In genomic region chr10:78279210-78279609, GRCm38 (mm10) we compare ENCODE assay signal across 7 mouse cellular contexts. TPM values are rescaled to one million over a fixed set of nuclear protein-coding genes. Genes with fewer than 3 reads are reported as not detected.
DNase-seq lines count a peak whose midpoint lies in the region; ATAC-seq and TF ChIP-seq lines count a peak whose summit lies in the region.

No protein-coding gene starts in this region.

- peak; percentile 52 for DNase-seq in adipocyte (ENCODE audit: low spot score)
- DNase-seq in layer of hippocampus, postnatal 10 days (ENCODE audit: low spot score in 2 of 2) = peak; percentile 58 to 68
- DNase-seq in lung, postnatal 25 days (ENCODE audit: low spot score) = peak; percentile 58
- peak; percentile 73 to 79 for DNase-seq in right cerebral cortex, postnatal 10 days (ENCODE audit: low spot score in 2 of 2)

- H3K4me1 ChIP-seq in E14TG2a.4 (replicated peaks; ENCODE audit: low read depth, low read length) = peaks cover 3% of the 10 kb centered on the region
- H3K4me1 ChIP-seq in embryonic facial prominence, embryonic 13.5 days = no peaks in the 10 kb centered on the region
- H3K4me1 ChIP-seq in hindbrain, embryonic 13.5 days (replicated peaks) = no peaks in the 10 kb centered on the region

- no peak overlapping the region for H3K4me2 ChIP-seq in embryonic facial prominence, embryonic 13.5 days
- H3K4me2 ChIP-seq in hindbrain, embryonic 13.5 days = no peak overlapping the region

- H3K27ac ChIP-seq in embryonic facial prominence, embryonic 13.5 days = no peak overlapping the region
- H3K27ac ChIP-seq in hindbrain, embryonic 13.5 days = no peak overlapping the region

- 50% methylated on average over 8 of the region's 8 CpGs for WGBS in embryonic facial prominence, embryonic 13.5 days
- 51% methylated on average over 8 of the region's 8 CpGs for WGBS in hindbrain, embryonic 13.5 days

- H3K4me3 ChIP-seq in E14TG2a.4 (replicated peaks; ENCODE audit: low read length) = no peak overlapping the region
- H3K4me3 ChIP-seq in embryonic facial prominence, embryonic 13.5 days = no peak overlapping the region
- H3K4me3 ChIP-seq in hindbrain, embryonic 13.5 days = no peak overlapping the region

- H3K36me3 ChIP-seq in E14TG2a.4 (ENCODE audit: insufficient read depth, low read length) = peaks cover 55% of the 10 kb centered on the region
- peaks cover 74% of the 10 kb centered on the region for H3K36me3 ChIP-seq in embryonic facial prominence, embryonic 13.5 days
- peaks cover 84% of the 10 kb centered on the region for H3K36me3 ChIP-seq in hindbrain, embryonic 13.5 days

- no peak overlapping the region for H3K9ac ChIP-seq in embryonic facial prominence, embryonic 13.5 days
- no peak overlapping the region for H3K9ac ChIP-seq in hindbrain, embryonic 13.5 days

- no peaks in the 10 kb centered on the region for H3K9me3 ChIP-seq in E14TG2a.4 (ENCODE audit: low read length)
- no peaks in the 10 kb centered on the region for H3K9me3 ChIP-seq in embryonic facial prominence, embryonic 13.5 days
- no peaks in the 10 kb centered on the region for H3K9me3 ChIP-seq in hindbrain, embryonic 13.5 days

- TF ChIP-seq CTCF in E14TG2a.4 (conservative IDR thresholded peaks at IDR 0.05; ENCODE audit: low read length) = peak; percentile 86

- 0 out of 2 replicates have a peak, but pooled peaks have one; percentile 49 for ATAC-seq in embryonic facial prominence, embryonic 13.5 days (ENCODE audit: insufficient number of reproducible peaks, insufficient read depth, low FRiP score, low TSS enrichment, low read depth)
- ATAC-seq in hindbrain, embryonic 13.5 days (ENCODE audit: low FRiP score) = peak; percentile 72

- H3K27me3 ChIP-seq in E14TG2a.4 (ENCODE audit: insufficient read depth, low read length) = 0 out of 2 replicates have a peak, but pooled peaks cover 4% of the 10 kb centered on the region
- H3K27me3 ChIP-seq in embryonic facial prominence, embryonic 13.5 days = no peaks in the 10 kb centered on the region
- H3K27me3 ChIP-seq in hindbrain, embryonic 13.5 days = no peaks in the 10 kb centered on the region

RNA-seq across cellular contexts. Expression of gene Trappc10, which starts 34.8 kb away (rescaled TPM):
- polyA plus RNA-seq in embryonic facial prominence, embryonic 13.5 days (2015; fragmentation: Nextera tagmentation; extraction: Ambion mirVana) = 12.0 and 14.5 TPM in 2 replicates
- polyA plus RNA-seq in hindbrain, embryonic 13.5 days (2015; fragmentation: Nextera tagmentation; extraction: Ambion mirVana) = 23.1 and 24.7 TPM in 2 replicates
- total RNA-seq in layer of hippocampus, postnatal 10 days (2021) = 10 to 100 TPM; 74.0 to 78.5 TPM
